Mouse (Mus musculus) olfactory bulb, adult 2 months (tissue): ENCODE results near the gene Mau2.

Experiments
- CTCF ChIP-seq: fragments of 200-500 bp; IDR thresholded peaks from 2 replicates; pipeline ENCODE4 v1.5.1; 2012; ENCODE audit warnings: low read depth, mild to moderate bottlenecking, low read length, moderate library complexity; ENCODE audit not compliant: insufficient read depth
- POLR2A ChIP-seq: fragments of 200-500 bp; IDR thresholded peaks from 2 replicates; pipeline ENCODE4 v1.6.1; 2012; ENCODE audit warnings: mild to moderate bottlenecking, low read depth, low read length, moderate library complexity; ENCODE audit not compliant: insufficient read depth

DNA sequence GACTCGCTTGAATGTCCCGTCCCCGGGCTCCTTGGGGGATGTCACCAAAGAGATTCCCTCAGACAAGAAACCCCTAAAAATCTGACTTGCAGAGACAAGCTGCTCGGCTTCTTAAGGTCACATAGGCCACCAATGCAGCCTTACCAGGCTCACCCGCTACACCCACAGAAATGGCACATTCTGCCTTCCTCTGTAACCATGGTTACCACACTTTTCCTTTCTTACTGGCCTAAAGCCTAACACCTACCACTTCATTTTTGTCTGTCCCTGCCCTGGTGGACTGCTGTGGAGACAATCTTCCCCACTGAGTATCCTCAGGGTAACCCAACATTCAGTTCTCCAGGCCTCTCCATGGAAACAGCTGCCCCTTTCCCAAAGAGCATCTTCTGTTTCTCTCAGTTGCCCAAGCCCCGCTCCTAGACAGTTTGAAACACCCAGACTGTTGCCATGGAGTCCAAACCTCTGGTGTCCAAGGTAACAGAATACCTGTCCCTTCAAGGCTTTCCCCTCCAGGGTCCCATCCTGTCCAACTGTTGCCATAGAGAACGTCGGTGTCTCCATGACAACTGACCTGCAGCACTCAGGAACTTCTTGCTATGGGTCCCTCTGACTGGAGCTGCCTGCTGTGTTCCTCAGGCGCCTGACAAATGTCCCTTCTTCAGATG is 46.9 kb upstream of the Mau2 start:
- TF ChIP-seq CTCF, result no peak
- TF ChIP-seq POLR2A, result no peak
